Mouse (Mus musculus) hematopoietic stem cell, adult 5-6 weeks (primary cell): ENCODE data around the gene Impg2. TPM values are rescaled to one million over a fixed set of nuclear protein-coding genes. Genes with fewer than 3 reads are reported as not detected.

Experiments
- ATAC-seq, 2 experiments: fragments of 125-278 bp in 1 of 2; replicated peaks in 1 of 2; 2 replicates each; pipeline ENCODE4 v1.8.0; 2016 to 2017; ENCODE audit warnings: inconsistent platforms in 2 of 2, mild to moderate bottlenecking in 2 of 2, moderate number of reproducible peaks in 2 of 2, low read depth in 1 of 2, moderate TSS enrichment in 1 of 2; ENCODE audit not compliant: low FRiP score in 2 of 2, poor library complexity in 2 of 2, severe bottlenecking in 2 of 2, insufficient read depth in 1 of 2, low TSS enrichment in 1 of 2
- total RNA-seq: library from RNA; stranded (forward); fragments of 172-1452, 232-1000 nt; gene quantifications from 2 replicates; pipeline ENCODE4 v1.2.3, GENCODE M21; 2017

Impg2 gene
- total RNA-seq: 0.13 and 0.45 TPM in 2 replicates

- no peak for ATAC-seq
Measured at GRCm38 (mm10) chr16:56204051-56204450, at the start of gene Impg2. Gene Impg2 (plus strand): TSS chr16:56204313.

GRCm38 (mm10) chr16:56163466-56163865 lies 40.6 kb upstream of the Impg2 start:
- no peak for ATAC-seq

GRCm38 (mm10) chr16:56170247-56170646 lies 33.9 kb upstream of the Impg2 start:
- ATAC-seq: no peak

GRCm38 (mm10) chr16:56175867-56176581 lies 28.1 kb upstream of the Impg2 start:
- ATAC-seq: no peak

GRCm38 (mm10) chr16:56186863-56187262 lies 17.2 kb upstream of the Impg2 start:
- ATAC-seq: no peak

- ATAC-seq: no peak
Measured at GRCm38 (mm10) chr16:56188198-56188597, 15.9 kb upstream of the Impg2 start.

- ATAC-seq: no peak
Measured at GRCm38 (mm10) chr16:56212740-56213139, 8.6 kb downstream of the Impg2 start.

- no peak for ATAC-seq
Measured at GRCm38 (mm10) chr16:56227686-56228085, 23.6 kb downstream of the Impg2 start.

GRCm38 (mm10) chr16:56229455-56229854 lies 25.3 kb downstream of the Impg2 start:
- ATAC-seq: no peak

- no peak for ATAC-seq
Measured at GRCm38 (mm10) chr16:56231300-56231699, 27.2 kb downstream of the Impg2 start.

- ATAC-seq: no peak
Measured at GRCm38 (mm10) chr16:56232736-56233135, 28.6 kb downstream of the Impg2 start.

GRCm38 (mm10) chr16:56246031-56246430 lies 41.9 kb downstream of the Impg2 start:
- no peak for ATAC-seq

- no peak for ATAC-seq
Measured at GRCm38 (mm10) chr16:56273917-56274316, 69.8 kb downstream of the Impg2 start.

GRCm38 (mm10) chr16:56279060-56279459 lies 74.9 kb downstream of the Impg2 start:
- ATAC-seq: no peak

- ATAC-seq: no peak
Measured at GRCm38 (mm10) chr16:56279752-56280151, 75.6 kb downstream of the Impg2 start.

GRCm38 (mm10) chr16:56281336-56281735 lies 77.2 kb downstream of the Impg2 start:
- no peak for ATAC-seq

- no peak for ATAC-seq
Measured at GRCm38 (mm10) chr16:56283330-56283729, 79.2 kb downstream of the Impg2 start.

GRCm38 (mm10) chr16:56283873-56284272 lies 79.8 kb downstream of the Impg2 start:
- no peak for ATAC-seq

GRCm38 (mm10) chr16:56286076-56286475 lies 82.0 kb downstream of the Impg2 start:
- no peak for ATAC-seq
